Mouse (Mus musculus) ovary, postnatal 10 days (tissue): Measurements from ENCODE around the gene Edn2.

Source experiments
- DNase-seq: peaks from one replicate; pipeline ENCODE4 v3.0.0; 2022; ENCODE audit warnings: low spot score

Gene Edn2

GRCm38 (mm10) chr4:120158714-120159310 is 2.2 kb upstream of the Edn2 start:
- DNase-seq, result no peak

- DNase-seq, result no peak
Measured at GRCm38 (mm10) chr4:120162586-120162985, 1.6 kb downstream of the Edn2 start.

- no peak for DNase-seq
Measured at GRCm38 (mm10) chr4:120163242-120163641, 2.2 kb downstream of the Edn2 start.

- no peak for DNase-seq
Measured at GRCm38 (mm10) chr4:120164316-120164715, 3.3 kb downstream of the Edn2 start.

- DNase-seq, result no peak
Measured at GRCm38 (mm10) chr4:120167778-120168177, 6.8 kb downstream of the Edn2 start.

- no peak for DNase-seq
Measured at GRCm38 (mm10) chr4:120168346-120168745, 7.3 kb downstream of the Edn2 start.

GRCm38 (mm10) chr4:120170387-120170936 is 9.5 kb downstream of the Edn2 start:
- no peak for DNase-seq

GRCm38 (mm10) chr4:120172050-120172684 is 11.2 kb downstream of the Edn2 start:
- DNase-seq, result no peak

GRCm38 (mm10) chr4:120179123-120179522 is 18.1 kb downstream of the Edn2 start:
- no peak for DNase-seq

- no peak for DNase-seq
Measured at GRCm38 (mm10) chr4:120180535-120180934, 19.5 kb downstream of the Edn2 start.

- DNase-seq, result no peak
Measured at GRCm38 (mm10) chr4:120184374-120184991, 23.5 kb downstream of the Edn2 start.

- DNase-seq, result no peak
Measured at GRCm38 (mm10) chr4:120186441-120186840, 25.4 kb downstream of the Edn2 start.

GRCm38 (mm10) chr4:120186934-120187333 is 25.9 kb downstream of the Edn2 start:
- no peak for DNase-seq

GRCm38 (mm10) chr4:120188204-120188603 is 27.2 kb downstream of the Edn2 start:
- DNase-seq, result no peak

GRCm38 (mm10) chr4:120188651-120189161 is 27.7 kb downstream of the Edn2 start:
- DNase-seq, result no peak

GRCm38 (mm10) chr4:120189941-120190340 is 28.9 kb downstream of the Edn2 start:
- DNase-seq, result no peak

GRCm38 (mm10) chr4:120191987-120192386 is 31.0 kb downstream of the Edn2 start:
- DNase-seq, result no peak

- DNase-seq, result no peak
Measured at GRCm38 (mm10) chr4:120194026-120194425, 33.0 kb downstream of the Edn2 start.

GRCm38 (mm10) chr4:120194965-120195364 is 34.0 kb downstream of the Edn2 start:
- no peak for DNase-seq

GRCm38 (mm10) chr4:120199184-120199885 is 38.3 kb downstream of the Edn2 start:
- no peak for DNase-seq

GRCm38 (mm10) chr4:120200551-120201266 is 39.7 kb downstream of the Edn2 start:
- no peak for DNase-seq
